Mouse (Mus musculus) brain, embryonic 14.5 days (tissue): ENCODE measurements around the gene Anpep.

Source experiments
- CTCF ChIP-seq: fragments of 200-500 bp; IDR thresholded peaks from 2 replicates; pipeline ENCODE4 v1.5.1; 2012; ENCODE audit warnings: inconsistent platforms, mild to moderate bottlenecking, moderate library complexity, borderline replicate concordance; ENCODE audit not compliant: insufficient read depth, insufficient read length; ENCODE audit errors: extremely low read depth
- POLR2A ChIP-seq: fragments of 200-500 bp; IDR thresholded peaks from 2 replicates; pipeline ENCODE4 v1.6.1; 2012; ENCODE audit warnings: mild to moderate bottlenecking, inconsistent platforms, borderline replicate concordance; ENCODE audit not compliant: poor library complexity, insufficient read depth, insufficient read length, severe bottlenecking; ENCODE audit errors: extremely low read depth

DNA sequence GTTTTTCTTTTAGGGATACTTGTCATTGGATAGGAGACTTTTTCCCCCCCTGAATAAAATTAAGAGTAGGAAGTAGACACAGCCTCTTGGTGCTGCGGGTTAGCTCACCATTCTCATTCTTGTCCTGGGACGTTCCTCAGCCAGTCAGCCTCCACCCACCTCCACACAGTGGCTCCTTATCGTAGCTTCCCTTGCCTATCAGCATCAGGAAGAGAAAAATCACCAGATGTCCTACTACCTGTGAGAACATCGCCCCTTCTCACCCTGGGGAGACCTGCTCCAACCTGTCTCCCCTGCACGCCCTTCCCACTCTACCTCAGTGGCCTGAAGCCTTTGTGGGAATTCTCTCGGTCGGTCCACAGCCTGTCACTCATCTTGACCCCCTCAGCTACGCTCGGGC, at the start of gene Anpep:
- TF ChIP-seq CTCF (no peak), POLR2A (no peak)
